Mouse (Mus musculus): ENCODE results near the gene Tex38. TPM values are rescaled to one million over a fixed set of nuclear protein-coding genes. Genes with fewer than 3 reads are reported as not detected.

Tex38 gene
- polyA plus RNA-seq (2016; fragmentation: Nextera tagmentation; extraction: Ambion mirVana): 0.42 TPM in 1 of 2 replicates, not detected in the other

GRCm38 (mm10) chr4:115780918-115781317 lies at the start of gene Tex38:
TSS of gene Tex38 (minus strand) at chr4:115781018.
- Histone ChIP-seq H3K9me3 (no peaks in the 10 kb centered on the region), H3K4me2 (replicated peaks) (no peak within 1 kb of the TSS), H3K27ac (no peak within 1 kb of the TSS), H3K27me3 (no peaks in the 10 kb centered on the region), H3K9ac (no peak within 1 kb of the TSS), H3K36me3 (peaks cover 17% of the 10 kb centered on the region), H3K4me1 (peaks cover 6% of the 10 kb centered on the region; the same call in 1 of the 2 replicates), H3K4me3 (no peak within 1 kb of the TSS)
- no peak for ATAC-seq (ENCODE audit: insufficient number of reproducible peaks, insufficient read depth, low FRiP score, low TSS enrichment)
- 89% methylated on average over 3 of the region's 3 CpGs for WGBS

GRCm38 (mm10) chr4:115830491-115830890 lies 49.7 kb upstream of the Tex38 start:
- Histone ChIP-seq H3K4me2 (replicated peaks) (no peak overlapping the region), H3K9me3 (no peaks in the 10 kb centered on the region), H3K27ac (no peak overlapping the region), H3K9ac (no peak overlapping the region), H3K36me3 (peaks cover 13% of the 10 kb centered on the region; the same call in 1 of the 2 replicates), H3K4me3 (no peak overlapping the region), H3K4me1 (peaks cover 7% of the 10 kb centered on the region; the same call in 1 of the 2 replicates), H3K27me3 (0 out of 2 replicates have a peak, but pooled peaks cover 5% of the 10 kb centered on the region)
- ATAC-seq (ENCODE audit: insufficient number of reproducible peaks, insufficient read depth, low FRiP score, low TSS enrichment): no peak
- 75% methylated on average over 5 of the region's 5 CpGs for WGBS

- Histone ChIP-seq H3K4me3 (peak overlapping the region; percentile 81), H3K9me3 (no peaks in the 10 kb centered on the region), H3K36me3 (peaks cover 13% of the 10 kb centered on the region; the same call in 1 of the 2 replicates), H3K9ac (peak overlapping the region; percentile 79; the same call in 1 of the 2 replicates), H3K27me3 (0 out of 2 replicates have a peak, but pooled peaks cover 5% of the 10 kb centered on the region), H3K4me2 (replicated peaks) (peak overlapping the region; percentile 73), H3K4me1 (peaks cover 13% of the 10 kb centered on the region), H3K27ac (no peak overlapping the region)
- 1% methylated on average over 8 of the region's 8 CpGs for WGBS
- ATAC-seq (ENCODE audit: insufficient number of reproducible peaks, insufficient read depth, low FRiP score, low TSS enrichment): peak; percentile 7; the same call in 1 of the 2 replicates
Measured at GRCm38 (mm10) chr4:115828572-115828902, 47.7 kb upstream of the Tex38 start.

- Histone ChIP-seq H3K9me3 (no peaks in the 10 kb centered on the region), H3K9ac (peak within 1 kb of the TSS; percentile 79), H3K36me3 (peaks cover 13% of the 10 kb centered on the region; the same call in 1 of the 2 replicates), H3K4me2 (replicated peaks) (peak within 1 kb of the TSS; percentile 73), H3K4me3 (peak within 1 kb of the TSS; percentile 81), H3K27ac (peak within 1 kb of the TSS; percentile 65), H3K4me1 (peaks cover 13% of the 10 kb centered on the region), H3K27me3 (0 out of 2 replicates have a peak, but pooled peaks cover 5% of the 10 kb centered on the region)
- under 1% methylated on average over 57 of the region's 57 CpGs for WGBS
- peak; percentile 79 for ATAC-seq (ENCODE audit: insufficient number of reproducible peaks, insufficient read depth, low FRiP score, low TSS enrichment)
Measured at GRCm38 (mm10) chr4:115827888-115828571, 47.2 kb upstream of the Tex38 start, which contains the start of gene Mob3c. TSS of gene Mob3c (plus strand) at chr4:115828092.

- 3% methylated on average over 4 of the region's 4 CpGs for WGBS
- peak overlapping the region; percentile 81 for H3K4me3 ChIP-seq
Measured at GRCm38 (mm10) chr4:115827535-115827887, 46.7 kb upstream of the Tex38 start.

GRCm38 (mm10) chr4:115827066-115827465 lies 46.2 kb upstream of the Tex38 start:
- peaks cover 13% of the 10 kb centered on the region for H3K4me1 ChIP-seq
- 0 out of 2 replicates have a peak, but pooled peaks cover 5% of the 10 kb centered on the region for H3K27me3 ChIP-seq
- peak overlapping the region; percentile 73; the same call in 1 of the 2 replicates for H3K4me2 ChIP-seq (replicated peaks)
- no peak overlapping the region for H3K27ac ChIP-seq
- 61% methylated on average over 3 of the region's 3 CpGs for WGBS
- ATAC-seq (ENCODE audit: insufficient number of reproducible peaks, insufficient read depth, low FRiP score, low TSS enrichment): no peak
- H3K36me3 ChIP-seq: peaks cover 8% of the 10 kb centered on the region; the same call in 1 of the 2 replicates
- no peaks in the 10 kb centered on the region for H3K9me3 ChIP-seq
- peak overlapping the region; percentile 81; the same call in 1 of the 2 replicates for H3K4me3 ChIP-seq
- H3K9ac ChIP-seq: no peak overlapping the region

More at GRCm38 (mm10) chr4:115827535-115827887, 46.7 kb upstream of the Tex38 start:
- Histone ChIP-seq H3K9me3 (no peaks in the 10 kb centered on the region), H3K4me1 (peaks cover 13% of the 10 kb centered on the region), H3K9ac (peak overlapping the region; percentile 79), H3K27me3 (0 out of 2 replicates have a peak, but pooled peaks cover 5% of the 10 kb centered on the region), H3K27ac (peak overlapping the region; percentile 65; the same call in 1 of the 2 replicates), H3K36me3 (peaks cover 13% of the 10 kb centered on the region; the same call in 1 of the 2 replicates), H3K4me2 (replicated peaks) (peak overlapping the region; percentile 73)
- ATAC-seq (ENCODE audit: insufficient number of reproducible peaks, insufficient read depth, low FRiP score, low TSS enrichment): no peak

GRCm38 (mm10) chr4:115825271-115825670 lies 44.5 kb upstream of the Tex38 start:
- no peak for ATAC-seq (ENCODE audit: insufficient number of reproducible peaks, insufficient read depth, low FRiP score, low TSS enrichment)
- H3K4me1 ChIP-seq: peaks cover 13% of the 10 kb centered on the region
- H3K27ac ChIP-seq: no peak overlapping the region
- no peaks in the 10 kb centered on the region for H3K36me3 ChIP-seq
- no peak overlapping the region for H3K4me2 ChIP-seq (replicated peaks)
- 66% methylated on average over 2 of the region's 2 CpGs for WGBS
- no peak overlapping the region for H3K4me3 ChIP-seq
- no peaks in the 10 kb centered on the region for H3K9me3 ChIP-seq
- H3K9ac ChIP-seq: no peak overlapping the region
- H3K27me3 ChIP-seq: 0 out of 2 replicates have a peak, but pooled peaks cover 5% of the 10 kb centered on the region

- 60% methylated on average over 2 of the region's 2 CpGs for WGBS
- peaks cover 13% of the 10 kb centered on the region for H3K4me1 ChIP-seq
- no peak overlapping the region for H3K4me2 ChIP-seq (replicated peaks)
- H3K9ac ChIP-seq: no peak overlapping the region
- no peaks in the 10 kb centered on the region for H3K36me3 ChIP-seq
- H3K27ac ChIP-seq: no peak overlapping the region
- no peaks in the 10 kb centered on the region for H3K9me3 ChIP-seq
- H3K27me3 ChIP-seq: 0 out of 2 replicates have a peak, but pooled peaks cover 5% of the 10 kb centered on the region
- ATAC-seq (ENCODE audit: insufficient number of reproducible peaks, insufficient read depth, low FRiP score, low TSS enrichment): no peak
- H3K4me3 ChIP-seq: no peak overlapping the region
Measured at GRCm38 (mm10) chr4:115824178-115824577, 43.4 kb upstream of the Tex38 start.

GRCm38 (mm10) chr4:115821928-115822327 lies 41.1 kb upstream of the Tex38 start:
- Histone ChIP-seq H3K27me3 (0 out of 2 replicates have a peak, but pooled peaks cover 3% of the 10 kb centered on the region), H3K4me1 (peaks cover 6% of the 10 kb centered on the region), H3K9me3 (no peaks in the 10 kb centered on the region), H3K4me3 (no peak overlapping the region), H3K27ac (no peak overlapping the region), H3K36me3 (no peaks in the 10 kb centered on the region), H3K9ac (no peak overlapping the region), H3K4me2 (replicated peaks) (no peak overlapping the region)
- WGBS: 69% methylated on average over 3 of the region's 3 CpGs
- no peak for ATAC-seq (ENCODE audit: insufficient number of reproducible peaks, insufficient read depth, low FRiP score, low TSS enrichment)

GRCm38 (mm10) chr4:115821431-115821830 lies 40.6 kb upstream of the Tex38 start:
- Histone ChIP-seq H3K36me3 (no peaks in the 10 kb centered on the region), H3K27me3 (no peaks in the 10 kb centered on the region), H3K9me3 (no peaks in the 10 kb centered on the region), H3K4me2 (replicated peaks) (no peak overlapping the region), H3K4me3 (no peak overlapping the region), H3K4me1 (peaks cover 6% of the 10 kb centered on the region), H3K27ac (no peak overlapping the region), H3K9ac (no peak overlapping the region)
- ATAC-seq (ENCODE audit: insufficient number of reproducible peaks, insufficient read depth, low FRiP score, low TSS enrichment): no peak

GRCm38 (mm10) chr4:115820944-115821343 lies 40.1 kb upstream of the Tex38 start:
- H3K27me3 ChIP-seq: no peaks in the 10 kb centered on the region
- peaks cover 6% of the 10 kb centered on the region for H3K4me1 ChIP-seq
- 74% methylated on average over 3 of the region's 3 CpGs for WGBS
- no peaks in the 10 kb centered on the region for H3K9me3 ChIP-seq
- no peak overlapping the region for H3K9ac ChIP-seq
- ATAC-seq (ENCODE audit: insufficient number of reproducible peaks, insufficient read depth, low FRiP score, low TSS enrichment): no peak
- no peak overlapping the region for H3K4me2 ChIP-seq (replicated peaks)
- no peak overlapping the region for H3K4me3 ChIP-seq
- H3K36me3 ChIP-seq: no peaks in the 10 kb centered on the region
- H3K27ac ChIP-seq: no peak overlapping the region

GRCm38 (mm10) chr4:115820199-115820598 lies 39.4 kb upstream of the Tex38 start:
- WGBS: 71% methylated on average over 3 of the region's 3 CpGs
- no peak for ATAC-seq (ENCODE audit: insufficient number of reproducible peaks, insufficient read depth, low FRiP score, low TSS enrichment)
- Histone ChIP-seq H3K4me3 (no peak overlapping the region), H3K27me3 (no peaks in the 10 kb centered on the region), H3K4me1 (peaks cover 6% of the 10 kb centered on the region), H3K36me3 (peaks cover 5% of the 10 kb centered on the region; the same call in 1 of the 2 replicates), H3K4me2 (replicated peaks) (no peak overlapping the region), H3K27ac (no peak overlapping the region), H3K9ac (no peak overlapping the region), H3K9me3 (no peaks in the 10 kb centered on the region)
